15 mouse cellular contexts compared by ENCODE assay signal in genomic region chr2:178642137-178643052, GRCm38 (mm10).
DNase-seq lines count a peak whose midpoint lies in the region; ATAC-seq and TF ChIP-seq lines count a peak whose summit lies in the region.
"Had no signal": no experiment of that assay in that cellular context is flagged by ENCODE, and none has a peak within 500 bp of the region (broad histone marks: within the 10 kb centered on the region; RNA-seq: fewer than 3 reads in every experiment).

No protein-coding gene starts in this region.

- H3K9me3 ChIP-seq in kidney, embryonic 15.5 days (replicated peaks): no peaks in the 10 kb centered on the region
- H3K9me3 ChIP-seq in forebrain, embryonic 11.5 days (ENCODE audit: control insufficient read depth, low read length): no peaks in the 10 kb centered on the region
- H3K9me3 ChIP-seq in intestine, postnatal 0 days (ENCODE audit: control insufficient read depth): no peaks in the 10 kb centered on the region
- no peaks in the 10 kb centered on the region for H3K9me3 ChIP-seq in midbrain, embryonic 16.5 days (replicated peaks; ENCODE audit: control insufficient read depth, low read length, poor library complexity, severe bottlenecking)
- no peaks in the 10 kb centered on the region for H3K9me3 ChIP-seq in liver, postnatal 0 days (ENCODE audit: low read length)
- H3K9me3 ChIP-seq in stomach, postnatal 0 days (ENCODE audit: control insufficient read depth, low read length): no peaks in the 10 kb centered on the region
- H3K9me3 ChIP-seq: limb, embryonic 12.5 days had no signal

- DNase-seq in kidney, adult 11 months: no peak
- peak; percentile 67 for DNase-seq in forebrain, embryonic 11.5 days (ENCODE audit: low spot score)
- no peak for DNase-seq in right cerebral cortex, postnatal 10 days (ENCODE audit: low spot score in 2 of 2)
- no peak for DNase-seq in liver, postnatal 0 days
- no peak for DNase-seq in stomach, postnatal 0 days (ENCODE audit: low spot score)
- DNase-seq: adrenal gland, adult 2 months; gastrocnemius, postnatal 36 days; kidney, adult 18-20 months; layer of hippocampus, adult 9-11 months; right cerebral cortex, adult 18-20 months; thymus, postnatal 25 days had no signal

- no peak for TF ChIP-seq EP300 in liver, postnatal 0 days (IDR thresholded peaks at IDR 0.05; ENCODE audit: low read depth)
- no peak for TF ChIP-seq EP300 in stomach, postnatal 0 days (optimal IDR thresholded peaks at IDR 0.05)

- WGBS in kidney, embryonic 15.5 days: 58% methylated on average over 16 of the region's 16 CpGs
- 25% methylated on average over 16 of the region's 16 CpGs for WGBS in forebrain, embryonic 11.5 days
- 30% methylated on average over 16 of the region's 16 CpGs for WGBS in intestine, postnatal 0 days
- 27% methylated on average over 16 of the region's 16 CpGs for WGBS in midbrain, embryonic 16.5 days
- 64% methylated on average over 16 of the region's 16 CpGs for WGBS in liver, postnatal 0 days (ENCODE audit: insufficient replicate concordance)
- 39% methylated on average over 16 of the region's 16 CpGs for WGBS in stomach, postnatal 0 days

- peak; percentile 65 for ATAC-seq in kidney, embryonic 15.5 days (replicated peaks; ENCODE audit: low FRiP score)
- ATAC-seq in forebrain, embryonic 11.5 days (replicated peaks; ENCODE audit: low FRiP score): peak; percentile 89
- no peak for ATAC-seq in intestine, postnatal 0 days
- ATAC-seq in midbrain, embryonic 16.5 days: peak; percentile 51; the same call in 1 of the 2 replicates
- ATAC-seq in liver, postnatal 0 days: no peak
- no peak for ATAC-seq in stomach, postnatal 0 days (ENCODE audit: low FRiP score, low TSS enrichment)

- H3K4me3 ChIP-seq in kidney, embryonic 15.5 days (replicated peaks): no peak overlapping the region
- no peak overlapping the region for H3K4me3 ChIP-seq in forebrain, embryonic 11.5 days (ENCODE audit: low read depth, low read length)
- peak overlapping the region; percentile 7; the same call in 1 of the 2 replicates for H3K4me3 ChIP-seq in intestine, postnatal 0 days (ENCODE audit: low read depth, low read length)
- H3K4me3 ChIP-seq in midbrain, embryonic 16.5 days (ENCODE audit: low read depth, low read length): no peak overlapping the region
- no peak overlapping the region for H3K4me3 ChIP-seq in liver, postnatal 0 days (ENCODE audit: low read depth, low read length)
- H3K4me3 ChIP-seq in stomach, postnatal 0 days (ENCODE audit: low read depth, low read length): no peak overlapping the region
- H3K4me3 ChIP-seq: limb, embryonic 12.5 days had no signal

- H3K27me3 ChIP-seq in kidney, embryonic 15.5 days: no peaks in the 10 kb centered on the region
- H3K27me3 ChIP-seq in forebrain, embryonic 11.5 days (ENCODE audit: control insufficient read depth, insufficient read depth, low read length): peaks cover 6% of the 10 kb centered on the region; the same call in 1 of the 2 replicates
- H3K27me3 ChIP-seq in intestine, postnatal 0 days (replicated peaks; ENCODE audit: control insufficient read depth, insufficient read depth, low read length): no peaks in the 10 kb centered on the region
- no peaks in the 10 kb centered on the region for H3K27me3 ChIP-seq in midbrain, embryonic 16.5 days (ENCODE audit: control insufficient read depth, insufficient read depth, low read depth, low read length)
- H3K27me3 ChIP-seq in liver, postnatal 0 days (ENCODE audit: insufficient read depth, low read length): no peaks in the 10 kb centered on the region
- no peaks in the 10 kb centered on the region for H3K27me3 ChIP-seq in stomach, postnatal 0 days (ENCODE audit: control insufficient read depth, insufficient read depth, low read length)
- H3K27me3 ChIP-seq: limb, embryonic 12.5 days had no signal

- H3K36me3 ChIP-seq in kidney, embryonic 15.5 days: no peaks in the 10 kb centered on the region
- no peaks in the 10 kb centered on the region for H3K36me3 ChIP-seq in forebrain, embryonic 11.5 days (ENCODE audit: control insufficient read depth, insufficient read depth, low read length)
- no peaks in the 10 kb centered on the region for H3K36me3 ChIP-seq in intestine, postnatal 0 days (ENCODE audit: control insufficient read depth, insufficient read depth)
- H3K36me3 ChIP-seq in midbrain, embryonic 16.5 days (ENCODE audit: control insufficient read depth, insufficient read depth, low read length): no peaks in the 10 kb centered on the region
- no peaks in the 10 kb centered on the region for H3K36me3 ChIP-seq in liver, postnatal 0 days (replicated peaks; ENCODE audit: insufficient read depth, low read length)
- H3K36me3 ChIP-seq in stomach, postnatal 0 days (ENCODE audit: control insufficient read depth, insufficient read depth, low read length): no peaks in the 10 kb centered on the region
- H3K36me3 ChIP-seq: limb, embryonic 12.5 days had no signal

- peaks cover 12% of the 10 kb centered on the region for H3K4me1 ChIP-seq in kidney, embryonic 15.5 days
- H3K4me1 ChIP-seq in forebrain, embryonic 11.5 days (replicated peaks; ENCODE audit: control insufficient read depth, insufficient read depth, low read length): 0 out of 2 replicates have a peak, but pooled peaks cover 3% of the 10 kb centered on the region
- H3K4me1 ChIP-seq in intestine, postnatal 0 days (replicated peaks; ENCODE audit: control insufficient read depth, insufficient read depth, low read length): no peaks in the 10 kb centered on the region
- H3K4me1 ChIP-seq in midbrain, embryonic 16.5 days (ENCODE audit: control insufficient read depth, insufficient read depth, low read length): peaks cover 3% of the 10 kb centered on the region; the same call in 1 of the 2 replicates
- no peaks in the 10 kb centered on the region for H3K4me1 ChIP-seq in liver, postnatal 0 days (ENCODE audit: insufficient read depth)
- H3K4me1 ChIP-seq in stomach, postnatal 0 days (replicated peaks; ENCODE audit: control insufficient read depth, insufficient read depth): no peaks in the 10 kb centered on the region
- H3K4me1 ChIP-seq: limb, embryonic 12.5 days had no signal

- H3K4me2 ChIP-seq in kidney, embryonic 15.5 days: peak overlapping the region; percentile 29
- H3K4me2 ChIP-seq in forebrain, embryonic 11.5 days (ENCODE audit: low read depth, low read length, severe bottlenecking): no peak overlapping the region
- H3K4me2 ChIP-seq in intestine, postnatal 0 days (replicated peaks; ENCODE audit: low read depth): peak overlapping the region; percentile 59
- H3K4me2 ChIP-seq in midbrain, embryonic 16.5 days (ENCODE audit: low read length): no peak overlapping the region
- H3K4me2 ChIP-seq in liver, postnatal 0 days (ENCODE audit: low read depth, low read length): no peak overlapping the region
- H3K4me2 ChIP-seq in stomach, postnatal 0 days (replicated peaks; ENCODE audit: low read depth): no peak overlapping the region
- H3K4me2 ChIP-seq: limb, embryonic 12.5 days had no signal

- no peak overlapping the region for H3K9ac ChIP-seq in kidney, embryonic 15.5 days
- H3K9ac ChIP-seq in forebrain, embryonic 11.5 days (ENCODE audit: low read length): no peak overlapping the region
- H3K9ac ChIP-seq in intestine, postnatal 0 days (ENCODE audit: low read depth, low read length): no peak overlapping the region
- no peak overlapping the region for H3K9ac ChIP-seq in midbrain, embryonic 16.5 days (ENCODE audit: low read depth, low read length)
- H3K9ac ChIP-seq in liver, postnatal 0 days (replicated peaks): no peak overlapping the region
- H3K9ac ChIP-seq in stomach, postnatal 0 days (ENCODE audit: low read length): no peak overlapping the region
- H3K9ac ChIP-seq: limb, embryonic 12.5 days had no signal

- peak overlapping the region; percentile 79 for H3K27ac ChIP-seq in kidney, embryonic 15.5 days
- H3K27ac ChIP-seq in forebrain, embryonic 11.5 days (ENCODE audit: low read depth, low read length): no peak overlapping the region
- no peak overlapping the region for H3K27ac ChIP-seq in intestine, postnatal 0 days (ENCODE audit: low read depth, low read length)
- no peak overlapping the region for H3K27ac ChIP-seq in midbrain, embryonic 16.5 days (ENCODE audit: low read length)
- H3K27ac ChIP-seq in liver, postnatal 0 days (ENCODE audit: low read depth): no peak overlapping the region
- H3K27ac ChIP-seq in stomach, postnatal 0 days (replicated peaks): no peak overlapping the region
- H3K27ac ChIP-seq: limb, embryonic 12.5 days had no signal

- no peak for TF ChIP-seq CTCF in intestine, postnatal 0 days (IDR thresholded peaks at IDR 0.05; ENCODE audit: low read depth)
- no peak for TF ChIP-seq CTCF in liver, postnatal 0 days (IDR thresholded peaks at IDR 0.05; ENCODE audit: low read depth)
- no peak for TF ChIP-seq CTCF in stomach, postnatal 0 days (IDR thresholded peaks at IDR 0.05; ENCODE audit: low read depth)

Comparison
In these comparisons a context has a peak if more than half of its experiments do, and no peak if none do; other contexts are left out.
1. ATAC-seq: peak in kidney, embryonic 15.5 days (single experiment), forebrain, embryonic 11.5 days (single experiment) and midbrain, embryonic 16.5 days (single experiment); none in intestine, postnatal 0 days (single experiment), liver, postnatal 0 days (single experiment) and stomach, postnatal 0 days (single experiment).
2. H3K4me2 ChIP-seq: peak in kidney, embryonic 15.5 days (single experiment) and intestine, postnatal 0 days (single experiment); none in forebrain, embryonic 11.5 days (single experiment), midbrain, embryonic 16.5 days (single experiment), liver, postnatal 0 days (single experiment) and stomach, postnatal 0 days (single experiment).